Mouse (Mus musculus) right cerebral cortex, postnatal 14 days (tissue): ENCODE measurements around the gene Zzef1.

Experiments
- DNase-seq: peaks from one replicate; pipeline ENCODE4 v3.0.0; 2022

Zzef1 gene

DNA sequence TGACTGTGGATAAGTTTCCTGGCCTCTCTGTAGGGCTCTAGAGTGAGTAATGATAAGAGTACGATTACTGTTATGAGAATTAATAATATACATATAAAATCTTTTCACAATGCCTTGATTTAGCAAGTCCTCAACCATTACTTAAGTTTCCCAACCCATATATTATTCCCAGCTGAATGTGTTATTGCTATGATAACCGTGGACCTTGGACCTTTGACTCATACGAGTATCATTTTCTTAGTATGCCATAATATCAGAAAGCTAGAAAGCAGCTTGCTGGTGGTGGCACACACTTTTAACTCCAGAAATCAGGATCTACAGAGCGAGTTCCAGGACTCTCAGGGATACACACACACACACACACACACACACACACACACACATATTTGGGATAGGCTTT is 12.0 kb downstream of the Zzef1 start:
- DNase-seq, result no peak

DNA sequence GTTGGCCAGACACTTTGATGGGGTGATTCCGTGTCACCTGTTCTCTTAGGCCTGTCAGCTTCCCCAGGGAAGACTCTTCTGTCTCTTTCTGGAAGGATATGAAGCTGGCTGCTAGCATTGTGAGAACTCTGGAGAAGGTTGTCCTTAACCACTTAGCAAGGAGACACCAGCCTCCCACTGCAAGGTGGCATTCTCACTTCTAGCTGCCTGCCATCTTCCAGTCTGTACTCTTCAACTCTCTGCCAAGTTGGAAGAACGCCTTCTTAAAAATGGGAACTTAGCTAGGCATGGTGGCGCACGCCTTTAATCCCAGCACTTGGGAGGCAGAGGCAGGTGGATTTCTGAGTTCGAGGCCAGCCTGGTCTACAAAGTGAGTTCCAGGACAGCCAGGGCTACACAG is 17.7 kb downstream of the Zzef1 start:
- no peak for DNase-seq

DNA sequence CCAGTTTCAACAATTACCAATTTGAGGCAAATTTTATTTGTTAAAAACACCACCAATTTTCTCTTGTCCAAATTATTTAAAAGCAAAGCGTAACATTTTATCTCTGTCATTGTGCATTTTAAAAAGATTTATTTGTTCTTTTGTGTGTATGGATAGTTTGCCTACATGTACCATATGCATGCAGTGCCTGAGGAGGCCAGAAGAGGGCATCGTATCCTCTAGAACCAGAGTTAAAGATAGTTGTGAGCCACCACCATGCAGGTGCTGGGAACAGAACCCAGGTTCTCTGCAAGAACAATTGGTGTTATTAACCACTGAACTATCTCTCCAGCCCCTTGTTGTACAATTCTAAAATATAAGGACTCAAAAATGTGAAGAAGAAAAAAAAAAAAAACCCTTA is 18.2 kb downstream of the Zzef1 start:
- no peak for DNase-seq

DNA sequence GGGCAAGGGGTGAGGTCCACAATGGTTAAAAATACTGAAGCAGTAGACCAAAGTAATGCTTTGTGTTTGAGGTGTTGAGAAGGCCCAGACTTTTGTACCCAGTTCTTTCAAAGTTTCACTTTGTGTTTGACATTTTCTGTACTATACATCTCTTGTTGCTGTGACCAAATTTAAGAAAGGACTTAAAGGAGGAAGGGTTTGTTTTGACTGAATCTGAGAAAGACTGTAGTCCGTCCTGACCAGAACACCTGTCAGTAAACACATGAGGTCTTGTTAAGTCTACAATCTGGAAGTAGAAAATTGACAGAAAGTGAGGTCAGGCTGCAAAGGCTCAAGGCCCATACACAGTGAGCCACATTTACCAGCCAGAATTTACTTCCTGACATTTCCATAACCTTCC is 20.8 kb downstream of the Zzef1 start:
- DNase-seq, result no peak

DNA sequence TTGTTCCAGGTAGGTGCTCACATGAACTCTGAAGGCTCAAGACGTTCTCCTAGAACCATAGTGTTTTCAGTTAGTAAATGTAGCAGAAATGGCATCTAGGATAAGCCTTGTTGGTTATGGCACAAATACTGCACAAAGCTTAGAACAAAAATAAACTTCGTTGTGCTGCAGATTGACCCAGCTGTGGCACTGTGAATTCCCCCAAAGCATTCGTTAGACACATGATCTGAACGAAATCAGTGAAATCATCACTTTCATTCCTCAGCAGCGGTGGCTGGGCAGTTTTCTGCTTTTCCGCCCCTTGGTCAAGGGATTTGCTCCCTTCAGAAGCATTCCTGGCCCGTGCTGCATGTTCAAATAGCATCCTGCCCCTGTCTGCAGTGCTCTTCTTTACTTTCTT is 22.0 kb downstream of the Zzef1 start:
- DNase-seq, result no peak

DNA sequence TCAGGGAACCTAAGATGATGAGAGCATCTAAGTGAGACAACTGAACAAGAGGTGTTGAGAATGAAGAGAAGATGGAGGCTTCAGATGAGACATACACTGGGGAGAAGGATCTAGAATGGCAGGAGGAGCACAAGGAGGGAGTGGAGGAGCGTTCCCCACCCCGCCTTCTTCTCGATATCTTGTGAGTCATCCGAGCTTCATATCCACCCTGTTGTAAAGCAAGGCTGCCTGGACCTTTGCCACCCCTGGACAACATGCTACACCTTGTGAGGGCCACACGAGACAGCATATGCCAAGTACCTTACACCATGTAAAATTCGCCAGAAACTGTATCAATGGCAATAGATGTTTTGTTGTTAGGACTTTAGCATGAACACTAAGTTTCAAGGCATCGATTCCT is 25.0 kb downstream of the Zzef1 start:
- no peak for DNase-seq

DNA sequence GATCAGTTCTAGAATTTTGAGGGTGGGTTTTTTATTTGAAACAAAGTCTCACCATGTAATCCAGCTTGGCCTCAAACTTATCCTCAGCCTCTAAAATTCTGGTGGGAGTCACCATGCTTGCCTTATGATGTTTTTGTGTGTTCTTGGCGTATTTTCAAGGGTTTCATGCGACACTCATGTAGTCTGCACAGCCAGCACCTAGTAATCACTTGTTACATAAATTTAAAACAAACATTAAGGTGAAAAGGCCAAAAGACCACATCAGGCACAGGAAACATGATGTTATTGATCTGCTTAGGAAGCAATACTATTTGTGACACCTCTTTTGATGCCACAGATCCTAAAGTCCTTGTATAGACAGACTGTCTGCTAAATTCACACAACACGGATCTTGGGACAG is 33.8 kb downstream of the Zzef1 start:
- no peak for DNase-seq

DNA sequence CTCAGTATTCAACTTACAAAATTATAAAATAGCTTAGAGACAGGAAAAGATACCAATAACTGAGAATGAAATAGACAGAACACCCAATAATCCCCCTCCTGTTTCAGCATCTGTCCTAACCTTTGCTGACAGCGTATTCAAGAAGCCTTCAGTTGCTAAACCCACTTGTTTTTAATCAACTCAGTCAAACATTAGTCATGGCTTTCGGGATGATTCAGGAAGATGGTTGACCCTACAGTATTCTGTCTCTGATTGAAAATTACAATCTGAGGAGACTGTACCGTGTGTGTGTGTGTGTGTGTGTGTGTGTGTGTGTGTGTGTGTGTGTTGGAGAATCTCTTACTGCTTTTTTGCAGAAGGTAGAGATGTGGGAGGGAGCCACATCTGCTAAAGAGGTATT is 46.7 kb downstream of the Zzef1 start:
- no peak for DNase-seq

DNA sequence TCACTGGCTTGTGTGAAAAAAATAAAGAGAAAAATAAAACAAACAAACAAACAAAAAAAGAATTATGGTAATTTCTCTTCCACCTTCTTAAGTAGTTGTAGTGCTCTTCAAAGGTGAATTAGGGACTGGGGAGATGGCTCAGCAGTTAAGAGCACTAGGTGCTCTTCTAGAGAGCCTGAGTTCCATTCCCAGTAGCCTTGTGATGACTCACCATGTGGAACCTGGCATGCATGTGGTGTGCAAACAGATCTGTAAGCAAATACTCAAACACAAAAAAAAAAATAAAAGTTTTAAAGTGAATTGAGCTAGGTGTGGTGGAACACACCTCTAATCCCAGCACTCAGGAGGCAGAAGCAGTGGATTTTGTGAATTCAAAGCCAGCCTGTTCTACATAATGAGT is 47.5 kb downstream of the Zzef1 start:
- no peak for DNase-seq

DNA sequence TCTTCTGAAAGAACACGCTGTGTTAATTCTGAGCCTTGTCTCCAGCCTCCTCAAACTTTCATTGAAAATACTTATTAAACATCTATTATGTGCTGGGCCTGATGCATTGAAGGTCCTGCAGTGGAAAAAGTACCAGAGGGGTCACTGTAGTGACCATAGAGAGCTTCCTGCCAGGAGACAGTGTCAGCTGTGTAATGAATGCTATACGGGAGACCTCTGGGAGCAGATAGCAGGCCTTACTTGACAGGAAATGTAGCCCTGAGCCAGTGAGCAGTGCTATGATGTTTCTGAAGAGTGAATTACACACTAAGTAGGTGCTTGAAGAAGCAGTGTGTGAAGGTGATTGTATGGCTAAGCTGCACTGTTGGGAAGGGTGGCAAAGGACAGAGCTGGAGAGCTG is 49.5 kb downstream of the Zzef1 start:
- DNase-seq, result no peak

DNA sequence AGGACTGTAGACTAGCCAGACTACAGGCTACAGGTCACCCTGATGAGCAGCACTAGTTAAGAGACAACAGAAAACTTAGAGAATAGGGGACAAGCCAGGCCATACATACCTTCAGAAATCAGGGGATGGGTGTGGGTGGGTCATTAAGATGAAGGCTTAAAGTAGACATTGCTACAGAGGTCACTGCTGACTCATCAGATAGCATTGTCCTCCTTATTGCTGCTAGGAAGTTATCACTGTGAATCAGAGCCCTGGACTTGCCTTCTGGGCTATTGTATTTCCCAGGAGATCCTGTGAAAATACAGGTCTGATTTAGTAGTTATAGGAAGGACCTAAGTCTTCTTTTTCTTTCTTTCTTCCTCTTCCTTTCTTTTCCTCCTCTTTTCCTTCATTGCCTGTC is 50.7 kb downstream of the Zzef1 start:
- DNase-seq, result no peak

DNA sequence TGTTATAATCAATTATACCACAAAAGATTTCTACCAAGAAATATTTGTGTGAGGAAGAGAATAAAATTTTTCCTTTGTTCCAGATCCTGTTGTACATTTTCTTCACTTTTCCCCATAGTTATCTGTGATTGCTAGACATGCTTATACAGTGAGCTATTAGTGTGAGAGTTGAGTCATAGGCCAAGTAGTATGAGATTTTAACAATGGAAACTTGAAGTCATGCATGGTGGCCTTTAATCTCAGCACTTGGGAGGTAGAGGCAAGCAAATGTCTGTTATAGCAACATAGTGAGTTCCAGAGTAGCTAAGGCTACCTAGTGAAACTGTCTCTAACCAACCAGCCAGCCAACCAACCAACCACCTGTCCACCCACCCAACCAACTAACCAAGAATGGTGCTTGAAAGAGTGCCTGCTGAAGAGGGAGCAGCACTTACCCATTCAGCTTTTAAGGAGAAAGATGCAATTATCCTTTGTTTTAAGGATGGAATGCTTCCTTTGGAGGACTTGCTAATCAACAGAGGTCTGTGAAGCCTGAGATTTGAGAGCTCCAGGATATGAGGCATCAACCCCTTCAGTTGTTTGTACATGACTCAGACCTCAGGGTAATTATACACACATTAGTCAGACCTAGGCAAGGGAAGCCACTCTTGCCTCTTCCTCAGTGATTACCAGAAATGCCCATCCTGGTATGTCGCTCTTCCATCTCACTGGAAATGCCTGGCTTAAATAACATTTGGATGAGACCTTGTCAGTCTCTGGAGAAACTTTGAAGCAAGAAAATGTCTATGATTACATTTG is 52.0 kb downstream of the Zzef1 start:
- no peak for DNase-seq

DNA sequence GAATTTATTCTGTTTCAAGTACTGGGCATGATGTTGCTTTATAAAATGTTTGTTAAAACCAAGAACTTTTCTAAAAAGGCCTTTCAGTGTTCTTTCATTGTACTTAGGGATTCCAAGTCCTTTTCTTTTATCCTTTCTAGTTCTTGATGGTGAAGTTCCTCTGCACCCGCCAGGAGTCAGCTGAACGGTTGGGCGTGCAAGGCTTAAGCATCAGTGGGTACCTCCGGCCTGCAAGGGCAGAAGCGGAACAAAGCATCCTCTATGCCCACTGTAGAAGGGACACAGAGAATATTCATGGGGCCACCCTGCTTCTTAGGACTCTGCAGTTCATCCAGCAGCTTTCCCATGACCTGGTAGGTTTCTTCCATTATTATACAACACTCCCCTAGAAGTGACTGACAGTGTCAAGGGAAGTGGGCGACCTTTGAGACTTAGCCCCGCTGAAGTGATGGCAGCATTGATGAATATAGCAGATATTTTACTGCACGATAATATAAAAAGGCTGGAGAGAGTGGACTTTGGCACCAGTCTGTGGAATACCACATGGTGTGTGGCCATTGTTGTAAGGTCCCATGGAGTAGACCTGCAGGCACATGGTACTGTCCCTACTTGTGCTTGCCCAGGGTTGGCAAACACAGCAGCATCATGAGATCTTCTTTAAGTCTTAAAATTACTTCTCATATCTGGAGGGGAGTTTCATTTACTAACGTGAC is 54.5 kb downstream of the Zzef1 start:
- no peak for DNase-seq

DNA sequence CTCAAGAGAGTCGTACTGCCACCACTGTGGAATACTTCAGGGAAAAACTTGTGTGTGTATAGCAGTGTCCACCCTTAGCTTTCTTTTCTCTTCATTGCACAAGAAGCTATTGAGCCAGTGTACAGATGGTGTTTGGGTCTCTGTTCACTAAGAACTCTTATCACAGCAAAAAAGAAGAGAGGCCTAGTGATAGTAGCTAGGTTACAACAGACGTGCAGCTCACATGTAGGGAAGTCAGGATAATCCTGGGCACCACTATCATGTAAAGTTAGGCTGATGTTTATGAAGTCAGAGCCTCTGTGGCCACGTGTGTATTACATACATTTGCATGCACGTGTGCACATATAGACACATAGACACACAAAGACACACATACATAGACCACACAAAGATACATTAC is 55.2 kb downstream of the Zzef1 start:
- no peak for DNase-seq

DNA sequence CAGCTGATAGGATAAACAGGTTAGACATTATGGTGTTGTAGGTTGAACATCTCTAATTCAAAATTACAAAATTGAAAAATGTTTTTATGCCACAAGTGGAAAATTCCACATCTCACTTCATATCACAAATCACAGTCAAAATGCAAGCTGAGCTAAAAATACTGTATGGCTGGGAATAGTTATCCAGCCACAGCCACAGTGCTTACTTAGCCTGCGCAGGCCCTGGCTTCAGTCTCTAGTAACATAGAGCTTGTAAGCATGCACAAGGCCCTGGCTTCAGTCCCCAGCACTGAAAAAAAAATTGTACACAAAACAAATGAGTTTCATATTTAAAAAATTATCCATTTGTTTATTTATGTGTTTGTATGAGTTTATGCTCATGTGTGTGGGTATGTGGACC is 56.1 kb downstream of the Zzef1 start:
- no peak for DNase-seq

DNA sequence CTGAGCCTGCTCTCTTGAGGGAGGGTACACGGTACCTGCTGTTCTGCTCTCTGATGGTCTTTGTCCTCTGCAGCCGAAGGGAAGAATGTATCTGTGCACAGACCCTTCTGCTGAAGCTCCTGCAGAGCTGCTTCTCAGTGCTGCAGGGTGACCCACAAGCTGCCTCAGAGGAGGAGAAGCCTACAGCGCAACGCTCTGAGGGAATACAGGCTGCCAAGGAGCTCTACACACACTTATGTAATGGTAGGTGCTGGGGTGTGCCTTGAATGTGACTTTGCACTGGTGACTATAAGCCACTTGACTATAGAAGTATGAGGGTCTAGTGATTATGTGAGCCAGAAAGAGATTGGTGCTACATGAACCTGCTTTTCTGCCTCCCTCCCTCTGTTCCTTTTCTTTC is 57.1 kb downstream of the Zzef1 start:
- DNase-seq, result no peak

DNA sequence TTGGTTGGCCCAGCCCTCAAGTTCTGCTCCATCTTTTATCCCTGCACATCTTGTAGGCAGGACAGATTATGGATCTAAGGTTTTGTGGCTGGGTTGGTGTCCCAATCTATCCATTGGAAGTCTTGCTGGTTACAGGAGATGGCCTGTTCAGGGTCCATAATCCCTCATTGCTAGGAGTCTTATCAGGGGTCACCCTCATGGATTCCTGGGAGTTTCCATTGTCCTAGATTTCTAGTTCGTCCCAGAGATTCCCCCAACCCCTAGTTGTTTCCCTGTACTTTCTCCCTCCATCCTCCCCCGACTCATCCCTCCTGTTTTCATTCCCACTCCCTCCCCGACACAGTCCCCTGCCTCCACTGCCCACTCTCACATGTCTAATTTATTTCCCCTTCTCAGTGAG is 58.2 kb downstream of the Zzef1 start:
- DNase-seq, result no peak

DNA sequence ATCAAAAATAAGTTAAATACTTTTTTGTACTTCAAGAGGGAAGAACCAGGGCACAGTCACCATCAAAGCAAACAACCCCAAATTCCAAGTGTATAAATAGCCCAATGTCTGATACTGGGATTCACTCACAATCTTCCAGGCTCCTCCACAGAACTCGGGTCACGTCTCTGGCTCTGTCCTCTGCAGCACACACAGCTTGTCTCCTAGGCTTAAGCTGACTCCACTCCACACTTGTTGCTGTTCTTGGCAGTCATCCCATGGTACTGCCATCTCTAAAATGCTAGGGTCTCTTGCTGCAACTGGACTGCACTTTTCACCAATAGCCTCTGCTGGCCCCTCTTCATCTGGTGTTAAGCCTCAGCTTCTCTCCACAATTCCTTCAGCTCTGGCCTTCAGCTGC is 60.7 kb downstream of the Zzef1 start:
- DNase-seq, result no peak

DNA sequence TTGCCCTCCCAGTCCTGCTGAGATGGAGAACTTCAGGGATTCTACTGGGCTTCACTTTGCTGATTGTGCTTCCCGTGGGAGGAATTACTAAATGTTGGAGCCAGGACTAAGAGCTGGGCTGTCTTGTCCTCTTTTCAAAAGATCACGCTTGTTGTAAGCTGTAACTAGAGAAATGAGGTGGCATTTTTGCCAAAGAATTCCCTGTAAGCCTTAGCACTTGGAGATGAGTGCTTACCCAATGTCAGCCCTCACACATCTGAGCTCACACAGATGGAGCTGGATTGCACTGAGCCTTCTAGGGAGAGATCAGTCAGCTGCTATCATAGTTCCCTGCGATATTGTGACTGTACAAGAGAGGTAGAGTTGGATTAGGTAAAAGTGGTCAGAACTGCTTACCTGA is 65.2 kb downstream of the Zzef1 start:
- no peak for DNase-seq

DNA sequence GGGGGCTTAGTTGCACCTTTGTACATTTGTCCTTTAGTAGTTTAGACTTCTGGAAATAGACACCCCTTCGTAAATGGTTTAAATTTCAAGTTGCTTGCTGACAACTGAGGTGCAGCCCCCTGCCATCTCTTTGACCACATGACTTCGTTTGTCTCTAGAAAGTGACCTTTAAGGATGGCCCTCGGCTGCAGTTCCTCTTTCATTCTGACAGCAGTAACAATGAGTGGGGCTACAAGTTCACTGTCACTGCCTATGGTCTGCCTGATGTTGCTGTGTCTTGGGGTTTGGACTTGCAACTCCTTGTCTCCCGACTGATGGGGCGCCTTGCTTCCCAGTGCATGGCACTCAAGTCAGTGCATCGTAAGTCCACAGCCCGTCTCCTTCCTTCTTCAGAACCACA is 70.4 kb downstream of the Zzef1 start:
- DNase-seq, result no peak

DNA sequence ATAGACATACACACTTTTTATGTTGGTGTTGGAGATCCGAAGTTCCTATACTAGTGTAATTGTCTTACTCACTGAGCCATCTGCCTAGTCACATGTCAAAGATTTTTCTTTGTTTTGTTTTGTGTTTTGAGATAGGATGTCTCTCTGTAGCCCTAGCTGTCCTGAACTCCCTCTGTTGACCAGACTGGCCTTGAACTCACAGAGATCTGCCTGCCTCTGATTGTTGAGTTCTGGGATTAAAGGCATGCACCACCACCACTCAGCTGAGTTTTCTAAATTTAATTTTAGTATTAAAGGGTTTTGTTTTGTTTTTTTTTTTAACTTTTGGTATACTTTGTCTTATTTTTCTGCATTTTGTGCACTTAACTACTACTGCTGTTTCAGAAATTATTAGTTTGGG is 76.0 kb downstream of the Zzef1 start:
- no peak for DNase-seq

DNA sequence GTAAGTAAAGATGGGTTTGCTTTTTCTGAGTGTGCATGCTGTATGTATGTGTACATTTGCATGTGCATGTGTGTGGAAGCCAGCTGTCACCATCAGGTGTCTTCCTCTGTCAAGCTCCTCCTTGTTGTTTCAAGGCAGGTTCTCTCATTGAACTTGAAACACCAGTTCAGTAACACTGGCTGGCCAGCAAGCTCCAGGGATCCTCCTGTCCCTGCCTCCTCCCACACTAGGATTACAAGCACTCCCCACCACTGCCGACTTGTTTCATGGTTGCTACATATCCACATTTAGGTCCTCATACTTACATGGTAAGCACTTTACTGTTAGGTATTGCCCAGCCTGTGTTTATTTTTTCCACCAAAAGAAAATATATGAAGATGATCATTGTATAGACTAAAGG is 96.6 kb downstream of the Zzef1 start:
- no peak for DNase-seq

DNA sequence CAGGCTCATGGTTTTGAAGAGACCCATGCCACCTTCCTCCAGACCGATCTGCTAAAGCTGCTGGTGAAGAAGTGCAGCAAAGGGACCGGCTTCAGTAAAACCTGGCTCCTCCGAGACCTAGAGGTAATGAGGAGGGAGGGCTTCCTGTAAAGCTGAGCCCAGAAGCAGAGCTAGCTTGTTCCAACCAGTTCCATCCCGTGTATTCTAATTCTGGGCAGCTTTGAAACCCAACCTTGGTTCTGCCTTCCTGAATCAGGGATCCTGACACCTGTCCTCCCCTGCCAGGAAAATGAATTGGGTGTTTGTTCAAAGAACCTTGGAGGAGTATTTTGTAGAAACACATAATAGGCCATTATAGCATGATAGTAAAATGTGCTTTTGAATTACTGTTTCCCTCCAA is 112.4 kb downstream of the Zzef1 start:
- DNase-seq, result no peak

DNA sequence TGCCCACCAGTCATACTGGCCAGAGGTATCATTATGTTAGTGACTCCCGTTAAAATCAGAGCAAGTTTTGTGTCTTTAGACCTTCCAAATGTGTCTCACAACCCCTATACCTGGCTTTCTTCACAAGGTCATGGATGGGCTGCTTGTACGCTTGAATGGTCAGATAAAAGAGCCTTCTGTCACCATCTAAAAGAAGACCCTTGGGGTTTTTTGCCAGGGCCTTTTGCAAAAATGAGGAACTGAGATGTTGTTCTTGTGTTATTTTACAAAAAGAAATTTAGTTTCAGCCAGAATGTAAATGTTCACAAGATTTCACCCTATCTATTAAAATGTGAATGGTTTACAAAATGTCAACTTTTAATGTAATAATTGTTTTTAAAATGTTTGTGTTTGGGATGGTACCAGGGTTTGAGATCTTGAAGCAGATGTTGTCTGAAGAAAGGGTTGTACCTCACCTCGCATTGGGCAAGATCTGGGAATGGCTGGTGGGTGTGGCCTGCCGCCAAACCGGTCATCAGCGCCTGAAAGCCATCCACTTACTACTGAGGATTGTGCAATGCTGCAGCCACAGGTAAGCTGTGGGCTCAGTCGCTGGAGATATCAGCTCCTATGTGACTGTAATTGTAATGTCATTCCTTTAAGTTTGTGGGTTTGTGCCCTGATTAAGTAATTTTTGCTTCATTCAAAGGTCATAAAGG is 121.4 kb downstream of the Zzef1 start:
- no peak for DNase-seq
